Mouse (Mus musculus) limb, embryonic 14.5 days (tissue): ENCODE data around the gene Sycn. TPM values are rescaled to one million over a fixed set of nuclear protein-coding genes. Genes with fewer than 3 reads are reported as not detected.

Experiments
- ATAC-seq: fragments of 200-750 bp; cut with Nextera tagmentation; 2 replicates; pipeline ENCODE4 v1.8.0; 2017; ENCODE audit warnings: low read depth, moderate number of reproducible peaks, moderate TSS enrichment; ENCODE audit not compliant: low FRiP score
- DNase-seq: peaks from one replicate; pipeline ENCODE4 v3.0.0-alpha.2; 2015; ENCODE audit warnings: low spot score
- H3K27ac ChIP-seq: fragments of 300-500 bp; sonication (generic); replicated peaks from 2 replicates; pipeline ENCODE4 v1.5.1; 2014; ENCODE audit warnings: low read depth, mild to moderate bottlenecking, low read length, moderate library complexity, mixed read lengths
- H3K27me3 ChIP-seq: fragments of 300-500 bp; sonication (generic); 2 replicates; pipeline ENCODE4 v1.6.1; 2014; ENCODE audit warnings: low read length, mixed read lengths; ENCODE audit not compliant: control insufficient read depth, insufficient read depth
- H3K36me3 ChIP-seq: fragments of 300-500 bp; sonication (generic); 2 replicates; pipeline ENCODE4 v1.6.1; 2014; ENCODE audit warnings: mild to moderate bottlenecking, low read length, moderate library complexity, mixed read lengths; ENCODE audit not compliant: control insufficient read depth, insufficient read depth
- H3K4me1 ChIP-seq: fragments of 300-500 bp; sonication (generic); 2 replicates; pipeline ENCODE4 v1.6.1; 2014; ENCODE audit warnings: antibody characterized with exemption, low read length, mixed read lengths; ENCODE audit not compliant: control insufficient read depth, insufficient read depth
- H3K4me2 ChIP-seq: fragments of 300-500 bp; sonication (generic); replicated peaks from 2 replicates; pipeline ENCODE4 v1.6.1; 2014; ENCODE audit warnings: low read depth, mild to moderate bottlenecking, low read length, moderate library complexity; ENCODE audit not compliant: severe bottlenecking
- H3K4me3 ChIP-seq: fragments of 300-500 bp; sonication (generic); replicated peaks from 2 replicates; pipeline ENCODE4 v1.5.1; 2014; ENCODE audit warnings: low read length
- H3K9ac ChIP-seq: fragments of 300-500 bp; sonication (generic); 2 replicates; pipeline ENCODE4 v1.6.1; 2014; ENCODE audit warnings: mild to moderate bottlenecking, low read depth, low read length, moderate library complexity; ENCODE audit not compliant: severe bottlenecking
- H3K9me3 ChIP-seq: fragments of 300-500 bp; sonication (generic); 2 replicates; pipeline ENCODE4 v1.6.1; 2016; ENCODE audit warnings: low read length; ENCODE audit not compliant: control insufficient read depth
- POLR2A ChIP-seq: fragments of 200-500 bp; IDR thresholded peaks from 2 replicates; pipeline ENCODE4 v1.8.0; 2012; ENCODE audit warnings: inconsistent platforms, mild to moderate bottlenecking, moderate library complexity, borderline replicate concordance; ENCODE audit not compliant: insufficient read depth, insufficient read length; ENCODE audit errors: extremely low read depth
- WGBS: fragments of 180-500 bp; shearing (Covaris S2); extraction: QIAGEN DNeasy Blood & Tissue Kit; methylation state at CpG from one replicate; pipeline ENCODE4 v1.1.7; 2014; 5-methylcytosine and 5-hydroxymethylcytosine counted together
- polyA plus RNA-seq, 2 experiments: library from polyadenylated mRNA; depleted of rRNA in 1 of 2; stranded (reverse) in 1 of 2; unstranded in 1 of 2; fragments of >200 nt; fragmentation: Nextera tagmentation in 1 of 2; extraction: Ambion mirVana in 1 of 2; gene quantifications; 2 replicates each; pipeline versions ENCODE4 v1.2.1 to v1.2.3; 2012 to 2014

The Sycn gene
- polyA plus RNA-seq, 2 experiments, result 0.14 TPM; not detected in 1

DNA sequence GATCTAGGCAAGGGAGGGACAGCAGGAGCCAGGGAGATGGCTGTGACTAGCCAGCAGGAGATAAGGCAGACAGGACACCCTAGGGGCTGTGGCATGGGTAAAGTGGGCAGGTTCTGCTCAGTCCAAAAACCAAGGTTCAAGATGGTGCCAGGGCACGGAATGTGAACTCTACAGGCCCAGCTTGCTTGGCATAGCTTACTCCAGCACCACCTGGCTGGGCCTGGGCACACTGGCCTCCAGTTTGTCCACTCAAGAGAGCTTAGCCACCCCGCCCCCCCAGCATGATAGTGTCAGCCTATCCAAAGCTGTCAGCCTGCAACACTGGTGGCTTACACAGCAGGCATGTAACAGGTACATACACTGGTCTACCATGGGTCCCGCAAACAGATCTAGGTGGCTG is 32.6 kb downstream of the Sycn start:
- H3K36me3 ChIP-seq, result peaks cover 10% of the 10 kb centered on the region
- no peaks in the 10 kb centered on the region for H3K9me3 ChIP-seq
- H3K27me3 ChIP-seq, result no peaks in the 10 kb centered on the region
- no peak overlapping the region for H3K4me2 ChIP-seq
- no peak overlapping the region for H3K27ac ChIP-seq
- TF ChIP-seq POLR2A, result no peak
- 90% methylated on average over 3 of the region's 3 CpGs for WGBS
- no peak for DNase-seq
- H3K9ac ChIP-seq, result no peak overlapping the region
- H3K4me1 ChIP-seq, result peaks cover 31% of the 10 kb centered on the region
- no peak overlapping the region for H3K4me3 ChIP-seq
- no peak for ATAC-seq

DNA sequence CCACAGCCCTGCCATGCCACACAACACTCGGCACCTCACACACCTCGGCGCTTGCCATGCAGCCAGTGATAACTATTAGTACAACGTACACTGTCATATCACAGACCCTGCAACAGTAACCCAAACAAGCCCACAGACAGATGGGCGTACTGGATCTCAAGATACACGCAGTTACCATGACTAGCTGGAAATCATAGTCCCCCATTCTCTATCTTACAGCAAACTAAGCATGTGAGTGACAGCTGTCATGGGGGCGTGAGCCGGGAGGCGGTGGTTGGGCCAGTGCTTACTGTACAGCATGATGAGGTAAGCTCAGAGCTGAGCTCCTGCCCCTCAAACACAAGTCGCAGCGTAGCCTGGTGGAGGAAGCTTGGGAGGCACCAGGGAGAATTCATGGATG is 34.9 kb downstream of the Sycn start:
- Histone ChIP-seq H3K4me2 (no peak overlapping the region), H3K27ac (no peak overlapping the region), H3K4me1 (peaks cover 25% of the 10 kb centered on the region), H3K4me3 (no peak overlapping the region), H3K9me3 (no peaks in the 10 kb centered on the region), H3K27me3 (no peaks in the 10 kb centered on the region), H3K9ac (no peak overlapping the region), H3K36me3 (no peaks in the 10 kb centered on the region)
- ATAC-seq (no peak), DNase-seq (no peak)
- TF ChIP-seq POLR2A, result no peak
- WGBS, result 87% methylated on average over 11 of the region's 11 CpGs

DNA sequence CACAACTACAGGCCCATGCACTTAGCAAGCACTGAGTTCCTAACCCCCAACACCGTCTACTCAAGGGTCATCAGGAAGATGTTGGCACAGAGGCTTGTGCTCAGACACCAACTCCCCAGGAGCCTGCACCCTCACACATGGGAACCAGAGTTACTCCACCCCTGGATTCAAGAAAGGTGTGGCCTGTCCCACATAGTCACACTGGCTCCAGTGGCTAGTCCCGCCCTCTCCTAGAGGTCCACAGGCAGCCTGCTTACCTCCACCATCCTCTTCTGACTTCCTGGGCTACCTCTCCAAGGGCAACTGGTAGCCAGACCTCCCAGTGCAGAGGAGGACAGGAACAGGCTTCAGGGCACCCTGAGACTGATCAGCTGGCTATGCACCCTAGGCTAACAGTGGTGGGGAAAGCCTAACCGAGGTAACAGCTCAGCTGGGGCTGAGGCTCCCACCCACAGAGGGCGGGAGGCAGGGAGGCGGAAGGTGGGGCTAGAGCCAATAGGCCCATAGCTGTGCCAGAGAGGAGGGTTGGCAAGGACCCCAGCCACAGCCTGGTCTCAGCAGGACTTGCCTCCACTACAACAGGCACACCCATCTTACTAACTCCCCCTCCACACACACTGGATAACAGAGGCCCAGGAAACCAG is 35.7 kb downstream of the Sycn start:
- H3K36me3 ChIP-seq, result no peaks in the 10 kb centered on the region
- no peak overlapping the region for H3K4me2 ChIP-seq
- no peak overlapping the region for H3K27ac ChIP-seq
- H3K9ac ChIP-seq, result peak overlapping the region; percentile 16; the same call in 1 of the 2 replicates
- no peaks in the 10 kb centered on the region for H3K9me3 ChIP-seq
- ATAC-seq (no peak), DNase-seq (peak; percentile 32)
- no peaks in the 10 kb centered on the region for H3K27me3 ChIP-seq
- H3K4me1 ChIP-seq, result peaks cover 17% of the 10 kb centered on the region
- no peak overlapping the region for H3K4me3 ChIP-seq
- no peak for TF ChIP-seq POLR2A
- WGBS, result 66% methylated on average over 5 of the region's 5 CpGs

DNA sequence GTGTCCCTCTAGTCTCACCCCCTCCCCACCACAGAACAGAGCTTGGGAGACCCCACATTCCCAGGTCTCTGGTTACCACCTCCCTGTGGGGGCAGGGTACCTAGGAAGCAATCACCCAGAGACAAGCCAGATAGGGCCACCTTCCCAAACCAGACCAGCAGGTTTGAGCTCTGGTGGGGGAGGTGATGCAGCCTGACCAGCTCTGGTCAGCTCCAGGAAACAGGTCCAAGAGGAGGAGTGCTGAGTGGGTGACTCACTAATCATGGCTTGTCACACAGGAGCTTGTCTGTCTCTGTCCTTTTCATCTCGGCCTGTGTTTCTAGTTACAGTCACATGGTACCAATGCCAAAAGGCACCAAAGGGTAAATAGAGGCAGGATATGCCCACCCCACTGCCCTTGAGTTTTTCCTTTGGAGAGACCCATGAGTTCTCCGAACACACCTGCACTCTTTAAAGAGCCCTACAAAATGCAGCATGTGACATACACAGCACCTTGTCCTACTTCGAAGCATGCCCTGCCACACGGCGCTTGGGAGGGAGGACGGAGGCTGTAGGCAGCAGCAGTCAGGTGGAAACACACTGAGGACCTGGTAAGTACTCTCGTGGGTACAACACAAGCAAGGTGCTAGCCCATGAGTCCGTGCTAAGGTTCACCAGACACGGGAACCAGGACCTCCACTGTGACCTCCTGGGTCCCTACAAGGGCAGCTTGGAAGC is 37.3 kb downstream of the Sycn start:
- WGBS, result 74% methylated on average over 9 of the region's 9 CpGs
- no peak for TF ChIP-seq POLR2A
- Histone ChIP-seq H3K4me3 (no peak overlapping the region), H3K27me3 (no peaks in the 10 kb centered on the region), H3K27ac (no peak overlapping the region), H3K36me3 (no peaks in the 10 kb centered on the region), H3K4me2 (no peak overlapping the region), H3K4me1 (peaks cover 16% of the 10 kb centered on the region), H3K9me3 (no peaks in the 10 kb centered on the region), H3K9ac (no peak overlapping the region)
- no peak for DNase-seq
- ATAC-seq, result no peak

DNA sequence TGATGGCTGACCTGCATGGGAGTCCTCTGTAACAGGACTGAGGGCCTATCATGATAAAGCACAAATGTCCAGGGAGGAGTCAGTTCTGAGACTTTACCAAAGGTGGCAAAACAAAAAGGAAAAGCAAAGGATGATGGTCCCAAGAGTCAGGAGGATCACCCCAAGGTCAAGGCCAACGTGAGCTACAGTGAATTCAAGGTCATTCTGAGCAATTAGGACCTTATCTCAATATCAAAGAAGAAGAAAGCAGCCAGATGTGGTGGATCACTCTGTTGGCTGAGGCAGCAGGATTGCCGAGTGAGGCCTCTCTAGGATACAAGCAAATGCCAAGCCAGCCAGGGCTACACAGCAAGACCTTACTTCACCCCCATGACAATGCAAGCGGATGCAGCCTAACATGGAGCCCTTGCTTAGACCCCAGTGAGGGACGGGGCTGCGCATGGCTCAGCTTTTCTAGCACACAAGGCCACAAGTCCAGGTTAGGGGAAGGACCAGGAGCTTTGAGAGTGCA is 37.9 kb downstream of the Sycn start:
- peaks cover 16% of the 10 kb centered on the region for H3K4me1 ChIP-seq
- no peak overlapping the region for H3K4me2 ChIP-seq
- no peaks in the 10 kb centered on the region for H3K27me3 ChIP-seq
- H3K9me3 ChIP-seq, result no peaks in the 10 kb centered on the region
- ATAC-seq, result no peak
- no peak for TF ChIP-seq POLR2A
- no peak for DNase-seq
- no peak overlapping the region for H3K27ac ChIP-seq
- no peaks in the 10 kb centered on the region for H3K36me3 ChIP-seq
- no peak overlapping the region for H3K9ac ChIP-seq
- 67% methylated on average over 5 of the region's 5 CpGs for WGBS
- H3K4me3 ChIP-seq, result no peak overlapping the region
